Mouse (Mus musculus) hindbrain, embryonic 16.5 days (tissue): ENCODE results near the gene Tlr8. TPM values are rescaled to one million over a fixed set of nuclear protein-coding genes. Genes with fewer than 3 reads are reported as not detected.

Source experiments
- ATAC-seq: fragments of 200-750 bp; cut with Nextera tagmentation; 2 replicates; pipeline ENCODE4 v1.8.0; 2017; ENCODE audit warnings: moderate TSS enrichment, moderate library complexity
- H3K27ac ChIP-seq: fragments of 300-500 bp; sonication (generic); 2 replicates; pipeline ENCODE4 v1.5.1; 2014; ENCODE audit warnings: low read depth, mild to moderate bottlenecking, control low read depth, low read length, moderate library complexity
- H3K27me3 ChIP-seq: fragments of 300-500 bp; sonication (generic); replicated peaks from 2 replicates; pipeline ENCODE4 v1.6.1; 2014; ENCODE audit warnings: low read length; ENCODE audit not compliant: control insufficient read depth, insufficient read depth
- H3K36me3 ChIP-seq: fragments of 300-500 bp; sonication (generic); 2 replicates; pipeline ENCODE4 v1.6.1; 2014; ENCODE audit warnings: mild to moderate bottlenecking, low read length, moderate library complexity, mixed read lengths; ENCODE audit not compliant: control insufficient read depth, insufficient read depth
- H3K4me1 ChIP-seq: fragments of 300-500 bp; sonication (generic); 2 replicates; pipeline ENCODE4 v1.6.1; 2014; ENCODE audit warnings: low read depth, low read length; ENCODE audit not compliant: control insufficient read depth, insufficient read depth
- H3K4me2 ChIP-seq: fragments of 300-500 bp; sonication (generic); 2 replicates; pipeline ENCODE4 v1.6.1; 2014; ENCODE audit warnings: mild to moderate bottlenecking, low read length, control low read depth, moderate library complexity
- H3K4me3 ChIP-seq: fragments of 300-500 bp; sonication (generic); 2 replicates; pipeline ENCODE4 v1.5.1; 2014; ENCODE audit warnings: mild to moderate bottlenecking, low read length, control low read depth, moderate library complexity
- H3K9ac ChIP-seq: fragments of 300-500 bp; sonication (generic); 2 replicates; pipeline ENCODE4 v1.6.1; 2014; ENCODE audit warnings: low read depth, mild to moderate bottlenecking, control low read depth, low read length, moderate library complexity
- H3K9me3 ChIP-seq: fragments of 300-500 bp; sonication (generic); 2 replicates; pipeline ENCODE4 v1.6.1; 2014; ENCODE audit warnings: mild to moderate bottlenecking, low read length, moderate library complexity; ENCODE audit not compliant: control insufficient read depth
- WGBS: fragments of 180-500 bp; shearing (Covaris S2); extraction: QIAGEN DNeasy Blood & Tissue Kit; methylation state at CpG from one replicate; pipeline ENCODE4 v1.1.7; 2014; 5-methylcytosine and 5-hydroxymethylcytosine counted together
- polyA plus RNA-seq: library from polyadenylated mRNA; unstranded; fragments of >200 nt; fragmentation: Nextera tagmentation; extraction: Ambion mirVana; gene quantifications from 2 replicates; pipeline ENCODE4 v1.2.1, GENCODE M21; 2015

The Tlr8 gene
- polyA plus RNA-seq, 1 experiment from 2014 or later, result 0.18 TPM

- peak within 1 kb of the TSS; percentile 83 for H3K9ac ChIP-seq
- H3K4me3 ChIP-seq, result peak within 1 kb of the TSS; percentile 53
- no peaks in the 10 kb centered on the region for H3K9me3 ChIP-seq
- peak within 1 kb of the TSS; percentile 61 for H3K4me2 ChIP-seq
- peaks cover 5% of the 10 kb centered on the region for H3K4me1 ChIP-seq
- H3K27ac ChIP-seq, result peak within 1 kb of the TSS; percentile 92
- no peaks in the 10 kb centered on the region for H3K36me3 ChIP-seq
- peak; percentile 93 for ATAC-seq
- WGBS, result 17% methylated on average over 39 of the region's 39 CpGs
- H3K27me3 ChIP-seq, result no peaks in the 10 kb centered on the region; the same call in 1 of the 2 replicates
Measured at GRCm38 (mm10) chrX:167208978-167209754, 55.0 kb downstream of the Tlr8 start, which contains the start of gene Tmsb4x. Tmsb4x (minus strand) TSS chrX:167209315.

- Histone ChIP-seq H3K9me3 (no peaks in the 10 kb centered on the region), H3K4me2 (no peak overlapping the region), H3K27me3 (no peaks in the 10 kb centered on the region; the same call in 1 of the 2 replicates), H3K4me3 (peak overlapping the region; percentile 53), H3K27ac (peak overlapping the region; percentile 92), H3K9ac (peak overlapping the region; percentile 83), H3K4me1 (peaks cover 5% of the 10 kb centered on the region), H3K36me3 (no peaks in the 10 kb centered on the region)
- 15% methylated on average over 16 of the region's 16 CpGs for WGBS
- ATAC-seq, result no peak
Measured at GRCm38 (mm10) chrX:167208506-167208820, 55.7 kb downstream of the Tlr8 start.

GRCm38 (mm10) chrX:167207741-167208505 lies 56.2 kb downstream of the Tlr8 start:
- H3K36me3 ChIP-seq, result no peaks in the 10 kb centered on the region
- H3K9me3 ChIP-seq, result no peaks in the 10 kb centered on the region
- H3K4me1 ChIP-seq, result peaks cover 5% of the 10 kb centered on the region
- H3K4me3 ChIP-seq, result peak overlapping the region; percentile 53
- H3K27ac ChIP-seq, result peak overlapping the region; percentile 92
- peak overlapping the region; percentile 83 for H3K9ac ChIP-seq
- WGBS, result 20% methylated on average over 24 of the region's 25 CpGs
- ATAC-seq, result no peak; the same call in 1 of the 2 replicates
- H3K4me2 ChIP-seq, result peak overlapping the region; percentile 63
- H3K27me3 ChIP-seq, result no peaks in the 10 kb centered on the region; the same call in 1 of the 2 replicates

- no peaks in the 10 kb centered on the region; the same call in 1 of the 2 replicates for H3K27me3 ChIP-seq
- H3K36me3 ChIP-seq, result no peaks in the 10 kb centered on the region
- ATAC-seq, result no peak
- no peaks in the 10 kb centered on the region for H3K9me3 ChIP-seq
- peak overlapping the region; percentile 63 for H3K4me2 ChIP-seq
- H3K4me3 ChIP-seq, result no peak overlapping the region; the same call in 1 of the 2 replicates
- no peak overlapping the region for H3K9ac ChIP-seq
- 0 out of 2 replicates have a peak overlapping the region, but pooled peaks have one; percentile 17 for H3K27ac ChIP-seq
- H3K4me1 ChIP-seq, result peaks cover 5% of the 10 kb centered on the region
- 30% methylated on average over 8 of the region's 8 CpGs for WGBS
Measured at GRCm38 (mm10) chrX:167205813-167206520, 58.2 kb downstream of the Tlr8 start.

DNA sequence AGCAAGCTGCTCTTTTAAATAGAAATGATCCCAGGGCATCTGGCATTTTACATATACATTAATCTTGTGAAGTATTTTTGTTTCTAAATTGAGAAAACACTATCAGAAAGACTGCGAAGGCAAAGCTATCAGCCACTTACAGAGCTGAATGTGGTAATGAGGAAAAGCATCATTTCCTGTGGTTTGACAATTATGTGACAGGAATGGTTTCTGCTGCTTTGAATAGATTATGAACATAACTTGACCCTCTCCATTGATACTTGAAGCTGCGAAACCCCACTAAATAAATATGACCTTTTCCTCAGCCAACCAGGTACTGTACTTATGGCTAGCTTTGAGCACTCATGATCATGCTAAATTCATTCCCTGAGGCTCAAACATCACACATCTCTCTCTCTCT lies 62.8 kb downstream of the Tlr8 start:
- H3K27me3 ChIP-seq, result no peaks in the 10 kb centered on the region; the same call in 1 of the 2 replicates
- 87% methylated on average over 2 of the region's 2 CpGs for WGBS
- no peak overlapping the region for H3K4me2 ChIP-seq
- no peaks in the 10 kb centered on the region for H3K36me3 ChIP-seq
- H3K27ac ChIP-seq, result no peak overlapping the region
- ATAC-seq, result no peak
- H3K4me1 ChIP-seq, result 0 out of 2 replicates have a peak, but pooled peaks cover 2% of the 10 kb centered on the region
- no peaks in the 10 kb centered on the region for H3K9me3 ChIP-seq
- no peak overlapping the region for H3K4me3 ChIP-seq
- H3K9ac ChIP-seq, result no peak overlapping the region

DNA sequence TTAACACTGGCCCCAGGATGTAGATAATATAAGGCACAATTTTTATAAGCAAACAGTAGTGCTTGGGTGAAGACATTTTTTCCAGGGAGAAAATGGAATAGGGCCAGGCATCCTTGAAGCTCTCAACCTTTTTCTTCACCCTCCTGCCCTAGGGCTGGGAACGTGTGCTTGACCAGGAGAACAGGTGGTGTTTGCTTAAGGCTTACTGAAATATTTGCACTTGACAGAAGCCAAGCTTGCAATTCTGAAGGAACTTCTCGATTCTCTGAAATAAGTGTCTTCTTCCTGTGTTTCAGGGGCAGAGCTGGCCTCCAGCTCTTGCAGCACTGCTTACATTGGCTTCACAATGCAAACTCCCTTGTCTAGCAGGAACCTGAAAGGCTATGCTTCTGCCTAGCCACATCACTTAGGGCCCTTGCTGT lies 68.9 kb downstream of the Tlr8 start:
- ATAC-seq, result no peak
- Histone ChIP-seq H3K4me3 (no peak overlapping the region), H3K36me3 (no peaks in the 10 kb centered on the region), H3K9ac (no peak overlapping the region), H3K27ac (no peak overlapping the region), H3K27me3 (no peaks in the 10 kb centered on the region), H3K4me1 (no peaks in the 10 kb centered on the region), H3K9me3 (no peaks in the 10 kb centered on the region; the same call in 1 of the 2 replicates), H3K4me2 (no peak overlapping the region)
- 84% methylated on average over 2 of the region's 2 CpGs for WGBS

Other genes with a start within 250 kb of the Tlr8 start
- gene Tmsb4x, start 55.0 kb downstream of the Tlr8 start, polyA plus RNA-seq, result 4,367 and 4,892 TPM in 2 replicates
- 0.25 and 0.67 TPM in 2 replicates for gene Tlr7, start 66.2 kb upstream of the Tlr8 start, polyA plus RNA-seq
- 17.5 and 19.3 TPM in 2 replicates for gene Prps2, start 118.4 kb upstream of the Tlr8 start, polyA plus RNA-seq